Mouse (Mus musculus) CD4-positive naive resting alpha-beta T cell, adult 76 days (primary cell): ENCODE measurements around the gene Gm9040. TPM values are rescaled to one million over a fixed set of nuclear protein-coding genes. Genes with fewer than 3 reads are reported as not detected.

Experiments
- total RNA-seq: library from RNA; stranded (reverse); gene quantifications from one replicate; pipeline ENCODE4 v1.2.4, GENCODE M21; 2023

The Gm9040 gene
- total RNA-seq = not detected

DNA sequence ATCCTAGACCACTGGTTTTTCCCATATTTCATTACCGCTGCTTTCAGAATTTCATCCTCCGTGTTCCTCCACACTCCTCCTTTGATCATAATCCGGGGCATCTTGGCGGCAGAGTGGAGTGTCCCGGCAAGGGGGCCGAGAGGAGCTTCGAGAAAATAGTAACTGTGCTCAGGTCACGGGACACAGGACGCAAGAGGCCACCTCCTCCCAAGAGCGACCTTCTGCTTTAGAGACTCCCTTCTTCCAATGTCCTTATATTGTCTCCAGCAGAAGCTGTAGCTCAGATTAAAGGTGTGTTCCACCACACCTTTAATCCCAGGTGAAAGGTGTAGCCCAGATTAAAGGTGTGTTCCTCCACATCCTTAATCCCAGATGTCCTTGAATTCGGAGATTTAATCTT is at the start of gene Gm9040:
Gene Gm9040, minus strand, starts transcription at position 101 of the 400 bp plus-strand sequence.

DNA sequence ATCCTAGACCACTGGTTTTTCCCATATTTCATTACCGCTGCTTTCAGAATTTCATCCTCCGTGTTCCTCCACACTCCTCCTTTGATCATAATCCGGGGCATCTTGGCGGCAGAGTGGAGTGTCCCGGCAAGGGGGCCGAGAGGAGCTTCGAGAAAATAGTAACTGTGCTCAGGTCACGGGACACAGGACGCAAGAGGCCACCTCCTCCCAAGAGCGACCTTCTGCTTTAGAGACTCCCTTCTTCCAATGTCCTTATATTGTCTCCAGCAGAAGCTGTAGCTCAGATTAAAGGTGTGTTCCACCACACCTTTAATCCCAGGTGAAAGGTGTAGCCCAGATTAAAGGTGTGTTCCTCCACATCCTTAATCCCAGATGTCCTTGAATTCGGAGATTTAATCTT is 27.2 kb upstream of the Gm9040 start, which contains the start of gene Gm9049:
Gene Gm9049, minus strand, starts transcription at position 101 of the 400 bp plus-strand sequence.

DNA sequence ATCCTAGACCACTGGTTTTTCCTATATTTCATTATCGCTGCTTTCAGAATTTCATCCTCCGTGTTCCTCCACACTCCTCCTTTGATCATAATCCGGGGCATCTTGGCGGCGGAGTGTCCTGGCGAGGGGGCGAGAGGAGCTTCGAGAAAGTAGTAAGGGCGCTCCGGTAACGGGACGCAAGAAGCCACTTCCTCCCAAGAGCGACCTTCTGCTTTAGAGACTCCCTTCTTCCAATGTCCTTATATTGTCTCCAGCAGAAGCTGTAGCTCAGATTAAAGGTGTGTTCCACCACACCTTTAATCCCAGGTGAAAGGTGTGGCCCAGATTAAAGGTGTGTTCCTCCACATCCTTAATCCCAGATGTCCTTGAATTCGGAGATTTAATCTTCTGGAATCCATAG is 21.8 kb upstream of the Gm9040 start, which contains the start of gene Gm9048:
Gene Gm9048, minus strand, starts transcription at position 101 of the 400 bp plus-strand sequence.

DNA sequence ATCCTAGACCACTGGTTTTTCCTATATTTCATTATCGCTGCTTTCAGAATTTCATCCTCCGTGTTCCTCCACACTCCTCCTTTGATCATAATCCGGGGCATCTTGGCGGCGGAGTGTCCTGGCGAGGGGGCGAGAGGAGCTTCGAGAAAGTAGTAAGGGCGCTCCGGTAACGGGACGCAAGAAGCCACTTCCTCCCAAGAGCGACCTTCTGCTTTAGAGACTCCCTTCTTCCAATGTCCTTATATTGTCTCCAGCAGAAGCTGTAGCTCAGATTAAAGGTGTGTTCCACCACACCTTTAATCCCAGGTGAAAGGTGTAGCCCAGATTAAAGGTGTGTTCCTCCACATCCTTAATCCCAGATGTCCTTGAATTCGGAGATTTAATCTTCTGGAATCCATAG is 16.4 kb upstream of the Gm9040 start, which contains the start of gene Gm9046:
Gene Gm9046, minus strand, starts transcription at position 101 of the 400 bp plus-strand sequence.

DNA sequence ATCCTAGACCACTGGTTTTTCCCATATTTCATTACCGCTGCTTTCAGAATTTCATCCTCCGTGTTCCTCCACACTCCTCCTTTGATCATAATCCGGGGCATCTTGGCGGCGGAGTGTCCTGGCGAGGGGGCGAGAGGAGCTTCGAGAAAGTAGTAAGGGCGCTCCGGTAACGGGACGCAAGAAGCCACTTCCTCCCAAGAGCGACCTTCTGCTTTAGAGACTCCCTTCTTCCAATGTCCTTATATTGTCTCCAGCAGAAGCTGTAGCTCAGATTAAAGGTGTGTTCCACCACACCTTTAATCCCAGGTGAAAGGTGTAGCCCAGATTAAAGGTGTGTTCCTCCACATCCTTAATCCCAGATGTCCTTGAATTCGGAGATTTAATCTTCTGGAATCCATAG is 11.0 kb upstream of the Gm9040 start, which contains the start of gene Gm9045:
Gene Gm9045, minus strand, starts transcription at position 101 of the 400 bp plus-strand sequence.

DNA sequence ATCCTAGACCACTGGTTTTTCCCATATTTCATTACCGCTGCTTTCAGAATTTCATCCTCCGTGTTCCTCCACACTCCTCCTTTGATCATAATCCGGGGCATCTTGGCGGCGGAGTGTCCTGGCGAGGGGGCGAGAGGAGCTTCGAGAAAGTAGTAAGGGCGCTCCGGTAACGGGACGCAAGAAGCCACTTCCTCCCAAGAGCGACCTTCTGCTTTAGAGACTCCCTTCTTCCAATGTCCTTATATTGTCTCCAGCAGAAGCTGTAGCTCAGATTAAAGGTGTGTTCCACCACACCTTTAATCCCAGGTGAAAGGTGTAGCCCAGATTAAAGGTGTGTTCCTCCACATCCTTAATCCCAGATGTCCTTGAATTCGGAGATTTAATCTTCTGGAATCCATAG is 5.5 kb upstream of the Gm9040 start, which contains the start of gene Gm9044:
Gene Gm9044, minus strand, starts transcription at position 101 of the 400 bp plus-strand sequence.

DNA sequence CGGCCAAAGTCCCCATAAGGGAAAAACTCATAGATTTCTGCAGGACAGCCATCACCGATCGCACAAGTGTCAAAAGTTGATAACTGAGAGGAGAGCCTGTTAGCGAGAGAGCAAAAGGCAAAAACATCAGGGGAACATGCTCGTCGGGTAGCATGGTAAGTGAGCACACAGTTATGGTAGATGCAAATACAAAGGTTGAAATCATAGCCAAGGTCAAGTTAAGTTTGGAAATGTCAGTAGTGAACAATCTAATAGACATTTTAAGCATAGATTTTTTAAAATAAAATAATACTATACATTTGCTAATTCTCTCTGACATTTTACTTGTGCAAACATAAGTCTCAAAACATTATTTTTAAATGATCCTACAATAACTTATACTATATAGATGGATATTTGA is 31.8 kb downstream of the Gm9040 start, which contains the start of gene Iltifb:
Gene Iltifb, minus strand, starts transcription at position 101 of the 400 bp plus-strand sequence.

Other genes with a start within 250 kb of the Gm9040 start
- gene Mdm1, start 185.2 kb downstream of the Gm9040 start, total RNA-seq = 10.8 TPM
- not detected for gene Il22, start 122.0 kb downstream of the Gm9040 start, total RNA-seq
- gene Gm32717, start 86.2 kb downstream of the Gm9040 start, total RNA-seq = 0.64 TPM
- gene Gm32802, start 68.3 kb downstream of the Gm9040 start, total RNA-seq = 0.64 TPM
- gene Iltifb, start 31.9 kb downstream of the Gm9040 start, total RNA-seq = not detected
- gene Gm9044, start 5.4 kb upstream of the Gm9040 start, total RNA-seq = not detected
- not detected for gene Gm9045, start 10.9 kb upstream of the Gm9040 start, total RNA-seq
- not detected for gene Gm9046, start 16.3 kb upstream of the Gm9040 start, total RNA-seq
- gene Gm9048, start 21.7 kb upstream of the Gm9040 start, total RNA-seq = not detected
- gene Gm9049, start 27.1 kb upstream of the Gm9040 start, total RNA-seq = not detected
- 2.1 TPM for gene Ifng, start 114.1 kb upstream of the Gm9040 start, total RNA-seq